Mouse (Mus musculus) MN1 (cell line): ENCODE measurements around the gene Lad1.

Experiments
- DNase-seq: peaks from one replicate; pipeline ENCODE4 v3.0.0-alpha.2; 2016; ENCODE audit warnings: low spot score

Gene Lad1

GRCm38 (mm10) chr1:135807546-135807945, 10.9 kb upstream of the Lad1 start:
- DNase-seq: no peak

GRCm38 (mm10) chr1:135810180-135810579, 8.2 kb upstream of the Lad1 start:
- no peak for DNase-seq

GRCm38 (mm10) chr1:135811016-135811646, 7.3 kb upstream of the Lad1 start:
- peak; percentile 74 for DNase-seq

GRCm38 (mm10) chr1:135812205-135812604, 6.2 kb upstream of the Lad1 start:
- DNase-seq: no peak

GRCm38 (mm10) chr1:135812618-135813017, 5.8 kb upstream of the Lad1 start:
- no peak for DNase-seq

GRCm38 (mm10) chr1:135813071-135813470, 5.3 kb upstream of the Lad1 start:
- no peak for DNase-seq

GRCm38 (mm10) chr1:135813687-135814395, 4.6 kb upstream of the Lad1 start:
- DNase-seq: no peak

GRCm38 (mm10) chr1:135814531-135814930, 3.9 kb upstream of the Lad1 start:
- no peak for DNase-seq

- DNase-seq: no peak
Measured at GRCm38 (mm10) chr1:135817595-135817994, 803 bp upstream of the Lad1 start.

- no peak for DNase-seq
Measured at GRCm38 (mm10) chr1:135820071-135820470, 1.7 kb downstream of the Lad1 start.

- peak; percentile 43 for DNase-seq
Measured at GRCm38 (mm10) chr1:135820736-135821364, 2.5 kb downstream of the Lad1 start.

GRCm38 (mm10) chr1:135821780-135822179, 3.4 kb downstream of the Lad1 start:
- DNase-seq: no peak

GRCm38 (mm10) chr1:135828918-135829317, 10.5 kb downstream of the Lad1 start:
- DNase-seq: peak; percentile 57

- peak; percentile 32 for DNase-seq
Measured at GRCm38 (mm10) chr1:135834206-135834859, 15.9 kb downstream of the Lad1 start.

- DNase-seq: no peak
Measured at GRCm38 (mm10) chr1:135834983-135835382, 16.6 kb downstream of the Lad1 start.

GRCm38 (mm10) chr1:135835716-135836483, 17.5 kb downstream of the Lad1 start, which contains the start of gene Tnnt2:
Tnnt2 (plus strand) TSS chr1:135836354.
- peak; percentile 67 for DNase-seq

- no peak for DNase-seq
Measured at GRCm38 (mm10) chr1:135838626-135839025, 20.2 kb downstream of the Lad1 start.

GRCm38 (mm10) chr1:135839065-135839464, 20.7 kb downstream of the Lad1 start:
- DNase-seq: no peak

GRCm38 (mm10) chr1:135840675-135841395, 22.4 kb downstream of the Lad1 start:
- no peak for DNase-seq

GRCm38 (mm10) chr1:135843519-135844262, 25.3 kb downstream of the Lad1 start:
- no peak for DNase-seq
